In the genomic region with DNA sequence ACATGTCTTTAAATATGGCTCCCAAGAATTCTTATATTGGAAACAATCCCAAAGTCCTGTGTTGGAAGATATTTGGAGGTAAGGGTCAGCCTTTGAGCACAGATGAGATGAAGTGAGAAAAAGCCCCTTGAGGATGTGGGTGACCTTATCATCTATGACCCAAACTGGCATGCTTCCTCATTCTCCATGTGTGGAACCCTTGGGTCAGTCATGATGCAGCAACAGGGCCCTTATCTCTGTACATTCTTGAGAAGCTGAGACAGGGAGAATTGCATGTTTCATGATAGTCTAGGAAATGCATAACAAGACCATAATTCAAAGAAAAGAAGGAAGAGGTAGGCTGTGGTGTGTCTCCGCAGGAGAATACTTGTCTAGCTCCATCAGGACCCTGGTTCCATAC, we compare ENCODE assay signal across 21 mouse cellular contexts.
DNase-seq lines count a peak whose midpoint lies in the region; ATAC-seq lines count a peak whose summit lies in the region.
"Had no signal": no experiment of that assay in that cellular context is flagged by ENCODE, and none has a peak within 500 bp of the region (broad histone marks: within the 10 kb centered on the region; RNA-seq: fewer than 3 reads in every experiment).

No protein-coding gene starts in this region.

- 96% methylated on average over 1 of the region's 1 CpGs for WGBS in midbrain, embryonic 11.5 days
- 96% methylated on average over 1 of the region's 1 CpGs for WGBS in midbrain, embryonic 13.5 days
- whole genome bisulfite sequencing in hindbrain, embryonic 13.5 days: 88% methylated on average over 1 of the region's 1 CpGs

- H3K4me1 ChIP-seq in midbrain, embryonic 11.5 days (ENCODE audit: control insufficient read depth, insufficient read depth, low read length): no peaks in the 10 kb centered on the region
- H3K4me1 ChIP-seq in midbrain, embryonic 13.5 days (replicated peaks): no peaks in the 10 kb centered on the region
- peaks cover 4% of the 10 kb centered on the region for H3K4me1 ChIP-seq in hindbrain, embryonic 13.5 days (replicated peaks)

- no peak overlapping the region for H3K4me2 ChIP-seq in midbrain, embryonic 11.5 days
- no peak overlapping the region for H3K4me2 ChIP-seq in midbrain, embryonic 13.5 days (replicated peaks)
- H3K4me2 ChIP-seq in hindbrain, embryonic 13.5 days: no peak overlapping the region
- H3K4me2 ChIP-seq: embryonic facial prominence, embryonic 15.5 days; heart, embryonic 11.5 days; hindbrain, embryonic 15.5 days had no signal

- intact Hi-C loops in left cerebral cortex, postnatal 14 days (cut with DNase I): no loop called here

- H3K4me3 ChIP-seq in midbrain, embryonic 11.5 days (ENCODE audit: low read depth, low read length): no peak overlapping the region
- H3K4me3 ChIP-seq in midbrain, embryonic 13.5 days (replicated peaks): no peak overlapping the region
- no peak overlapping the region for H3K4me3 ChIP-seq in hindbrain, embryonic 13.5 days
- H3K4me3 ChIP-seq: embryonic facial prominence, embryonic 15.5 days; erythroblast, embryonic 14.5 days; forebrain, embryonic 10.5 days; gastrocnemius, adult 2 months; hindbrain, embryonic 10.5 days; hindbrain, embryonic 15.5 days had no signal

- H3K27ac ChIP-seq in midbrain, embryonic 11.5 days (ENCODE audit: low read depth, low read length): no peak overlapping the region
- H3K27ac ChIP-seq in midbrain, embryonic 13.5 days: no peak overlapping the region
- no peak overlapping the region for H3K27ac ChIP-seq in hindbrain, embryonic 13.5 days
- H3K27ac ChIP-seq: embryonic facial prominence, embryonic 15.5 days; forebrain, embryonic 10.5 days; hindbrain, embryonic 10.5 days; hindbrain, embryonic 15.5 days had no signal

- peak; percentile 44 for DNase-seq in midbrain, embryonic 11.5 days (ENCODE audit: low spot score, missing footprints)
- no peak for DNase-seq in kidney, postnatal 14 days
- DNase-seq in left cerebral cortex, postnatal 14 days (ENCODE audit: low spot score in 2 of 2): no peak
- DNase-seq: adrenal gland, postnatal 14 days; cerebellum, adult 2 months; cerebellum, postnatal 10 days; embryo, embryonic 11 days; gastrocnemius, adult 2 months; gastrocnemius, postnatal 25 days; heart, adult 18-20 months had no signal

- ATAC-seq in midbrain, embryonic 11.5 days (ENCODE audit: low FRiP score): no peak
- ATAC-seq in midbrain, embryonic 13.5 days: no peak
- ATAC-seq in common myeloid progenitor, adult 5-6 weeks (replicated peaks; ENCODE audit: low read depth, poor library complexity, severe bottlenecking): peak; percentile 63
- ATAC-seq in megakaryocyte progenitor cell, adult 5-6 weeks (replicated peaks; ENCODE audit: poor library complexity): peak; percentile 54
- no peak for ATAC-seq in hindbrain, embryonic 13.5 days (ENCODE audit: low FRiP score)
- ATAC-seq: forebrain, embryonic 14.5 days had no signal

- no peaks in the 10 kb centered on the region for H3K36me3 ChIP-seq in midbrain, embryonic 11.5 days (ENCODE audit: control insufficient read depth, insufficient read depth, low read length)
- H3K36me3 ChIP-seq in midbrain, embryonic 13.5 days: no peaks in the 10 kb centered on the region
- no peaks in the 10 kb centered on the region for H3K36me3 ChIP-seq in hindbrain, embryonic 13.5 days
- H3K36me3 ChIP-seq: embryonic facial prominence, embryonic 15.5 days; forebrain, embryonic 10.5 days; hindbrain, embryonic 10.5 days; hindbrain, embryonic 15.5 days had no signal

- no peaks in the 10 kb centered on the region for H3K27me3 ChIP-seq in midbrain, embryonic 11.5 days (ENCODE audit: control insufficient read depth, insufficient read depth, low read length)
- no peaks in the 10 kb centered on the region for H3K27me3 ChIP-seq in midbrain, embryonic 13.5 days
- peaks cover 7% of the 10 kb centered on the region; the same call in 1 of the 2 replicates for H3K27me3 ChIP-seq in hindbrain, embryonic 13.5 days
- H3K27me3 ChIP-seq: embryonic facial prominence, embryonic 15.5 days; hindbrain, embryonic 15.5 days had no signal

- H3K9me3 ChIP-seq in midbrain, embryonic 11.5 days (ENCODE audit: control insufficient read depth, low read length): no peaks in the 10 kb centered on the region
- H3K9me3 ChIP-seq in midbrain, embryonic 13.5 days: no peaks in the 10 kb centered on the region
- H3K9me3 ChIP-seq in hindbrain, embryonic 13.5 days: no peaks in the 10 kb centered on the region
- H3K9me3 ChIP-seq: embryonic facial prominence, embryonic 15.5 days; forebrain, embryonic 10.5 days; hindbrain, embryonic 10.5 days; hindbrain, embryonic 15.5 days had no signal

- no peak overlapping the region for H3K9ac ChIP-seq in midbrain, embryonic 11.5 days (ENCODE audit: low read length)
- H3K9ac ChIP-seq in midbrain, embryonic 13.5 days (replicated peaks): no peak overlapping the region
- H3K9ac ChIP-seq in hindbrain, embryonic 13.5 days: no peak overlapping the region
- H3K9ac ChIP-seq: embryonic facial prominence, embryonic 15.5 days; hindbrain, embryonic 15.5 days had no signal

Comparison
In these comparisons a context has a peak if more than half of its experiments do, and no peak if none do; other contexts are left out.
1. ATAC-seq: peak in common myeloid progenitor, adult 5-6 weeks (single experiment) and megakaryocyte progenitor cell, adult 5-6 weeks (single experiment); none in midbrain, embryonic 11.5 days (single experiment), midbrain, embryonic 13.5 days (single experiment) and hindbrain, embryonic 13.5 days (single experiment).